Mouse (Mus musculus) megakaryocyte progenitor cell, adult 5-6 weeks (primary cell): ENCODE results near the gene Lmx1b. TPM values are rescaled to one million over a fixed set of nuclear protein-coding genes. Genes with fewer than 3 reads are reported as not detected.

Experiments used
- ATAC-seq: replicated peaks from 2 replicates; pipeline ENCODE4 v1.8.0; 2016; ENCODE audit warnings: mild to moderate bottlenecking, moderate TSS enrichment, inconsistent platforms; ENCODE audit not compliant: poor library complexity
- total RNA-seq, 2 experiments: library from RNA; stranded (forward) in 1 of 2; stranded (reverse) in 1 of 2; fragments of 157-497, 149-512 nt in 1 of 2; fragments of 200-1000 nt in 1 of 2; gene quantifications; 2 replicates each; pipeline versions ENCODE4 v1.2.3 to v1.2.4; 2015 to 2017

The Lmx1b gene
- not detected in 2 replicates for total RNA-seq (2015)
- total RNA-seq (2017), result not detected in 2 replicates

DNA sequence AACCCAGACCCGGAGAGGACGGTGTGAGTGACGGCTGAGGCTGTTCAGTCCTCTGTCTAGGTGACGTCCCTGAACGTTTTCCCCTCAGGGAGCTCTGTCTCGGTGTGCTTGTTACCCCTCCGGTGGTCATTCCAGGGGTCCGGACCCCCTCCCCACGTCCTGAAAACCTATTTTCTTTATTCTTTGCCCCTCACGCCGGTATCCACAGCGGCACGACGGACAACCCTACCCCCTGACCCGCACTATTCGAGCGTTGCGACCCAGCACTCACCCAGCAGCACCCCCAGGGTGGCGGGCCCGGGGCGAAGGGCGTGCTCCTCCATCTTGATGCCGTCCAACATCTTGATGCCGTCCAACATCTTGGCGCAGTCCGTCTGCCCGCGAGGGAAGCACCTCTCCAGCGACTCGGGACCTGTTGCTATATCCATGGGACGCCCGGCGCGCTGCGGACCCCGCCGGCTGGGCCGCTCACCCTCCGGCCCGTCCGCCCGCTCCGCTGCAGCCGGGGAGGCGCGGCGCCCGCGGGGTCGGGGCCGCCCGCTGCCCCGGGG lies at the start of gene Lmx1b:
TSS of gene Lmx1b (minus strand) at position 341 of the 551 bp plus-strand sequence.
- no peak for ATAC-seq

DNA sequence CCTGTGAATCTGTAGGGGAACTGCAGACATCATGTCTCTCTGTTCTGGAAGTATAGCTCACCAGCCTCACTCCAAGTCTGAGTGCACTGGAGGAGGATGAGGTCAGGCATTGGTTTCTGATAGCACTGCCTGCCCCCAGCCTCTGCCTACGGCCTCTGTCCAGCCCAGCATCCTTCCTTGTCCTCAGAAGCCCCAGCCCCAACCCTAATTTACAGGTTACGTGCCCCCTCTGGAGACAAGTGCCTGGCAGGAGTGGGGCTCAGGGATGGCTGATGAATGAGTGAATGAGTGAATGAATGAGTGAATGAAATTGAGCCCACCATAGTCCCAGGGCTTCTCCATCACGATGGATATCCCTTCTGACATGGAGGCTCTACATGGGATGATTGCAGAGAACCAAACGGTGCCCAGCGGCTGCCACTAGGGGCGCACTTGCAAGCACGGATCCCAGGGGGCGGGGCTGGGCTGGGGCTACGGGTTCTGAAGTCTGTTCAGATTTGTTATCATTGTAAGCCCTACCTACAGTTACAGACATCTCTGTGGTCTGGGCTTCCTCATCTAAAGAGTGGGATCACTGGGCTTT lies 49.7 kb upstream of the Lmx1b start:
- peak; percentile 57; the same call in 1 of the 2 replicates for ATAC-seq

DNA sequence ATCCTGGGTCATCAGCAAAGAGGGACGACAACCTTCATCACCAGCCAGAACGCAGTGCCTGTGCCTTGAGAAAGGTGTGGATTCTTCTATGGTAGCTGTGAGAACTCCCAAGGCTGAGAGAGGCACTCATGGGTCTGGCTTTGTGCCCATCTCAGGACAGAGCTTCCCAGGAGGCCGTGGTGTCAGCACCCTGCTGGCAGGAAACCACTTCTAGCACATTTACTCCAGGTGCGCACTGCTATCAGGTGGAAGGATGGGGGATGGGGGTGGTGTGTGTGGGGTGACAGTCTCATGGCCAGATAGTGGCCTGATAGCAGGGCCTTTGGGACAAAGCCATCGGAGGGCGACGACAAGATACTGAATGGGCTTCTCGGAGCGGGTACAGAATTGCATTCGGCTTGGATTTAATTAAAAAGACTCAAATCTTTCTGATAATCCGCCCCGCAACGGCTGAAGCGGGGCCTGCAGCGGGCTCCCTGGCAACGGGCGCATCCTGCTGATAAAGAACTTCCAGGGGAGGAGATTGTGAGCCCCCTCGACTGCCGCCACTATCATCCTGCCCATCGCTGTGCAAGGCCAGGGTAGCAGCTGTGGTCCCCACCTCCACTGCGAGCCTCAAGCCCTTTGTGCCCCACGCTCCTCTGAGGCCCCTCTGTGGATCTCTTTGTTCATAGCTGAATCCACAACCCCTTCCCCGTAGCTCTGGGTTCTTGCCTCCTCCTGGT lies 49.0 kb upstream of the Lmx1b start:
- no peak for ATAC-seq

DNA sequence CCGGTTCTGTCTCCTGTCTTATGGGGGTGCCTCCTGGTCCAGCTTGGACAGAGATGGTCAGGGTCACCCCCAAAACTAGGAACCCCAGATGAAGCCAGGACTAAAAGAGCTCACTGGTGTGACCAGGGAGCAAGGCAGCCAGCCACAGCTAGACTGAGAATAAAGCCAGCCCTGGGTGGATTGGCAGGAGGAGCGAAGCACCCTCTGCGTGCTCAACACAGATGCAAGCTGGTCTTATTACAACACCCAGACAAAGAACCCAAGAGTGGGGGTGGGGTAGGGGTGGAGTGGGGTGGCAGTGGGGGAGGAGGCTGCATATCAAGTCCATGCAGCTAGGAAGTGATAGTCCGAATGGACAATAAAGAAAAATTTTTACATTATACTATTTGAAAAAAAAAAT lies 43.3 kb upstream of the Lmx1b start:
- no peak for ATAC-seq

DNA sequence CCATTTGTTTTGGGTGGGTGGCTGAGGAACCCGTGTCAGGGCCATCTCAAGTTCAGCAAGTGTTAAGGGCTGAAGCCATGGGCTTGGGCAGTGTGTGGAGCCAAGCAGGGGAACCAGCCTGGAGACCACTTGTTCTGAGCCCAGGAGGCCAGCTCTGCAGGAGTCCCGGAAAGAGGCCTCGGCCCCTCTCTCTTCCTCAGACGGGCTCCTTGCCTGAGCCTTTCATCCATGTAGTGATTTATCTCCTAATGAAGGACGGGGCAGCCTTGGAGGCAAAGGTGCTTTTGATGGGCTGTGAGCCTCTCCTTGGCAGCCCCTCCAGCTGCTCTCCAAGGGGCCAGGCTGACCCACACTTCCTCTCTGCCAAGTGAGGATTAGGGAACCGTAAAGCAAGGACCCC lies 42.8 kb upstream of the Lmx1b start:
- ATAC-seq, result no peak

DNA sequence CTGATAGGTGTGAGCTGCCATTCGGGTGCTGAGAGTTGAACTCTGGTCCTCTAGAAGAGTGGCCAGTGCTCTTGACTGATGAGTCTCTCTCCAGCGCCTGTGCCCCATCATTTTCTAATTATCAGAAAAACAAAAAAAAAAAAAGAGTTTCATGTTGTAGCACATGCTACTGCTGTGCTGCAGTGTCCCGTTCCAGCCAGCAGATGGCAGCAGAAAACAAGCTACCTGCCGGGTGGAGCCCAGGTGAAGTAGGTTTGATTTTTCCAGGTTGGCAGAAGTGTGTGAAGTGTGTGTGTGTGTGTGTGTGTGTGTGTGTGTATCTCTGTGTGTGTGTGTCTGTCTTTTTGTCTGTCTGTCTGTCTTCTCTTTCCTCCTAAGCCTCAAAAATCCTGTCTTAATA lies 41.9 kb upstream of the Lmx1b start:
- peak; percentile 57 for ATAC-seq

DNA sequence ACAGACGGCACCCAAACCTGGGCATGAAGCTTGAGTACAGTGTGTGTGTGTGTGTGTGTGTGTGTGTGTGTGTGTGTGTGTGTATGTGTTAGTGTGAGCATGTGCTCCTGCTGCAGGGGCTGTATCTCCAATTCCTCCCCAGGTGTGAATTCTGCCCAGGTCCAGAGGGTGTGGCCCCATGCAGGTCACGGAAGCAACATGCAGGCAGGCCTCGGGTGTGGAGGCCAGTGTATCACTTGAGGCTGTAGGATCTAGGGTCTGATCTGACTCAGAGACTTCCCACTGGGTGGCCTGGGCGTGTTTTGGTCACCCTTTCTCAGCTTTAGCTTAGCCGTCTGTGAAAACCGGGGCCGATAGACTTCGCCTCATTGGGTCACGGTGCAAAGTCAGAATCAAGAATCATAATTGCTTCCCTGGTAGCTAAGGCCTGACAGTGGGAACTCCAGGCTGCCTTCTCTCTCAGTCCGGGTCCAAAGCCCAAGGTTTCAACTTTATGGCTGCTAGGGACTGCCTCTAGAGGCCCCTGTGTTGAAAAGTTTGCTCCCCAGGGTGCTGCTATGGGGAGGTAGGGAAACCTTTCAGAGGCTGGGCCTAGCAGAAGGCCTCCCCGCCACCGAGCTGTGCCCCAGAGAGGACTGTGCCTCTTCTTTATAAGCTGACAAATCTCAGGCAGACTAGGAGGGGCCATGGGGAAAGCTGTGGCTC lies 38.8 kb upstream of the Lmx1b start:
- ATAC-seq, result no peak

GRCm38 (mm10) chr2:33672701-33673472 lies 32.6 kb upstream of the Lmx1b start:
- ATAC-seq, result no peak

GRCm38 (mm10) chr2:33668741-33669140 lies 28.4 kb upstream of the Lmx1b start:
- ATAC-seq, result no peak

- ATAC-seq, result no peak
These were observed 26.2 kb upstream of the Lmx1b start for GRCm38 (mm10) chr2:33666388-33666945.

- no peak for ATAC-seq
These were observed 25.2 kb upstream of the Lmx1b start for GRCm38 (mm10) chr2:33665363-33666058.

GRCm38 (mm10) chr2:33664661-33665060 lies 24.4 kb upstream of the Lmx1b start:
- no peak for ATAC-seq

GRCm38 (mm10) chr2:33659288-33659629 lies 18.9 kb upstream of the Lmx1b start:
- peak; percentile 44; the same call in 1 of the 2 replicates for ATAC-seq

DNA sequence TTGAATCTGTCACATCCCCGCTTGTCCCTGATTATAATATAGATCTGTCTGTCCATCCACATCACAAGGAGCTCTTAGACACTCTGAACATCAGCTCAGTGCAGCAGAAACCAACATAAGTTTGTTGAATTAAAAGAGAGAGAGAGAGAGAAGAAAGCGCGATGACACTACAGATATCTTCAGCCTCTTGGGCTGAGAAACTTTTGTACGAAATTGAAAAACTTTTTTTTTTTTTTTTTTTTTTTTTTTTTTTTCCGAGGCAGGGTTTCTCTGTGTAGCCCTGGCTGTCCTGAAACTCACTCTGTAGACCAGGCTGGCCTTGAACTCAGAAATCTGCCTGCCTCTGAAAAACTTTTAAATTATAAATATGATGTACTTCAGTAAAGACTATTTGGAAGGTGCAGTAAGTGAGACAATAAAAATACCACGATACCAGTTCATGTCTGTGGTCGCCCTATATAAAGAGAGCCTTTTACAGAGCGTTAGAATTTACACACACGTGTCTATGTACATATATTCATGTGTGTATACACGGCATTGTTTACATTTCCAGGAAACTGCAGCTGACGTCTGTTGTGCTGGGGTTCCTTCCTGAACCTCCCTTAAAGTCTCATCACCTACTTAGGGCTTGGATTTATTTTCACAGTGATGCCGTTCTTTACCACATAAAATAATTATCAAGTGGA lies 18.4 kb upstream of the Lmx1b start:
- ATAC-seq, result no peak

DNA sequence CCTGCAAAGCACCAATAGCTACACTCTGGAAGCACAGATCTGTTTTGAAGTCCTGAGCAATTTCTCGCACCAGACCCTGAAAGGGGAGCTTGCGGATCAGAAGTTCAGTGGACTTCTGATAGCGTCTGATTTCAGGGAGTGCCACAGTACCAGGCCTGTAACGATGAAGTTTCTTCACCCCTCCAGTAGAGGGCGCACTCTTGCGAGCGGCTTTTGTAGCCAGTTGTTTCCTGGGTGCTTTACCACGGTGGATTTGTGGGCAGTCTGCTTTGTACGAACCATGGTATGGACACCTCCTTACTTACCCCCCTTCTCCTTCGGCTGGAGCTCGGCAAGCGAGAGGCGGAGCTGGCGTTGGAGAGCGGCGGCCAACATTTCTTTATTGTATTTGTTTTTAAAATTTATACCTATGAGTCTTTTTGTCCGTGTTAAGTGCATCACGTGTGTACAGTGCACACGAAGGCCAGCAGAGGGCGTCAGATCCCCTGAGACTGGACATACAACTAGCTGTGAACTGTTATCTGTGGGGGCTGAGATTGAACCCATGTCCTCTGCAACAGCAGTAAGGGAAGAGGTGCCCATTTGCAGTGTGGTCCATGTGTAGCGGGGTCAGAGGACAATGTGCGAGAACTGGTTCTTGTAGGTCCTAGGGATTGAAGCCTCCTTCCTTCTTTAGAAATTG lies 12.3 kb upstream of the Lmx1b start:
- ATAC-seq, result no peak

DNA sequence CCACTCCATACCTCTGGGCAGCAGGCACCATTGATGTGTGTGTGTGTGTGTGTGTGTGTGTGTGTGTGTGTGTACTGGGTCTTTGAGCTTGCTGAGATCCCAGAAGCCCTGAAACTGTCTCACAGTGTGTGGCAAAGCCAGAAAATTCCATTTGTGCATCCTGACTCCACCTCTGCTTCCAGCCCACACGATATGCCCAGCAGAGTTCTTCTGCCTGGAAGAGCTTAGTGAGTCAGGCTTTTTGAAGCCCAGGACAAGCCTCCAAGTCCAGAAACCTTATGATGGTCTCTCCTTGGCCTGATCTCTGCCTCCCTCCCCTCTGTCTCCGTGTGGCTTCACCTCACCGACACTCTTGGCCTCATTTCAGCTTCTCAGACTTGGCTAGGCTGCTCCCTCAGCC lies 9.1 kb upstream of the Lmx1b start:
- ATAC-seq, result no peak

DNA sequence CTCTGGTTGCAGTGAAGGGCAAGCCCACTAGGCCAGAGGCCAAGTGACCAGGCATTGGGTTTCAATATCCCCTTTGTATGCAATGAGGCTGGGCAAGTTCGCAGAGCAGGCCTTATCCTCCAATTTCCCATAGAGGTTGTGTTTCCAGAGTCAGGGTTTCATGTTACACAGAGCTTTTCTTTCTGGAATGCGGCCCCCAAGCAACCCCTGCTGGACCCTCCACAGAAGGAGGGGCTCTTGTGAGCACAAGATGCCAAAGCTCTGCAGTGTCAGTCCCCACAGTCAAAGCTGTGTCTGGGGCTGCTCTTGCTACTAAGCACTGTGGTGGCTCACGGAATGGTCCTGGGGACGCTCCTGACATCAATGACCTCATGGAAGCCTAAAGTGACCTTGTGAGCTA lies 8.6 kb upstream of the Lmx1b start:
- ATAC-seq, result no peak

- ATAC-seq, result no peak
These were observed 5.9 kb upstream of the Lmx1b start for GRCm38 (mm10) chr2:33646283-33646550.

- no peak for ATAC-seq
These were observed 5.4 kb upstream of the Lmx1b start for GRCm38 (mm10) chr2:33645538-33646282.
